Mouse (Mus musculus) heart, embryonic 11.5 days (tissue): Measurements from ENCODE around the gene Frem2. TPM values are rescaled to one million over a fixed set of nuclear protein-coding genes. Genes with fewer than 3 reads are reported as not detected.
A peak's percentile ranks its signal among the peaks of the same experiment; 100 is the strongest.

Experiments used
- ATAC-seq: fragments of 200-750 bp; cut with Nextera tagmentation; replicated peaks from 2 replicates; pipeline ENCODE4 v1.8.0; 2017; ENCODE audit warnings: moderate library complexity; ENCODE audit not compliant: insufficient number of reproducible peaks, low FRiP score, low TSS enrichment
- H3K27ac ChIP-seq: fragments of 300-500 bp; sonication (generic); 2 replicates; pipeline ENCODE4 v1.5.1; 2014; ENCODE audit warnings: mild to moderate bottlenecking, low read depth, low read length
- H3K27me3 ChIP-seq: fragments of 300-500 bp; sonication (generic); 2 replicates; pipeline ENCODE4 v1.6.1; 2014; ENCODE audit warnings: mild to moderate bottlenecking, low read length, mixed read lengths; ENCODE audit not compliant: control insufficient read depth, insufficient read depth
- H3K36me3 ChIP-seq: fragments of 300-500 bp; sonication (generic); 2 replicates; pipeline ENCODE4 v1.6.1; 2014; ENCODE audit warnings: mild to moderate bottlenecking, low read length, moderate library complexity, mixed read lengths; ENCODE audit not compliant: control insufficient read depth, insufficient read depth
- H3K4me1 ChIP-seq: fragments of 300-500 bp; sonication (generic); 2 replicates; pipeline ENCODE4 v1.6.1; 2014; ENCODE audit warnings: low read length; ENCODE audit not compliant: control insufficient read depth, insufficient read depth
- H3K4me2 ChIP-seq: fragments of 300-500 bp; sonication (generic); 2 replicates; pipeline ENCODE4 v1.6.1; 2014; ENCODE audit warnings: mild to moderate bottlenecking, moderate library complexity
- H3K4me3 ChIP-seq: fragments of 300-500 bp; sonication (generic); 2 replicates; pipeline ENCODE4 v1.5.1; 2014; ENCODE audit warnings: low read depth, low read length
- H3K9ac ChIP-seq: fragments of 300-500 bp; sonication (generic); 2 replicates; pipeline ENCODE4 v1.6.1; 2014; ENCODE audit warnings: mild to moderate bottlenecking, low read depth, low read length, moderate library complexity
- H3K9me3 ChIP-seq: fragments of 300-500 bp; sonication (generic); replicated peaks from 2 replicates; pipeline ENCODE4 v1.6.1; 2016; ENCODE audit warnings: low read length; ENCODE audit not compliant: control insufficient read depth
- WGBS: fragments of 180-500 bp; shearing (Covaris S2); extraction: QIAGEN DNeasy Blood & Tissue Kit; methylation state at CpG from one replicate; pipeline ENCODE4 v1.1.7; 2014; ENCODE audit not compliant: insufficient replicate concordance; 5-methylcytosine and 5-hydroxymethylcytosine counted together
- polyA plus RNA-seq: library from polyadenylated mRNA; unstranded; fragments of >200 nt; fragmentation: Nextera tagmentation; extraction: Ambion mirVana; gene quantifications from 2 replicates; pipeline ENCODE4 v1.2.1, GENCODE M21; 2014

Gene Frem2
- polyA plus RNA-seq, 1 experiment from 2014 or later: 4.8 TPM

DNA sequence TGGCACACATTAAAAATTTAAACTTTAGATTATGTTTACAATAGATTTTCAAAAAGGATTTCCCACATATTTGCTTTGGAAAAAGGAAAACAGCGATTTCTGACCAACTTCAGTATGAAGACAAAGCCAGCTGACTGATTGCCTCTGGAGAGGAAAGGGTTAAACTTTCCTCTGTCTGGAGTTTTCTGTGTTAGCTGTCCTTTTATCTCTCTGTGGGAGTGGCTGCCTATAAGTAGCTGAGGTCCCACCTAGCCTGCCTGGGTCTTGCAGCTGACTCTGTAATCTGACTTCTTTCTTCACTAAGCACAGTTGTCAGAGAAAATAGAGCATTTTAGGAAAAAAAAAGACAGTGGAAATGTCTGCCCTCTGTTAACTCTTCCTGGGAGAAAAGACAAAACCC, 17.1 kb upstream of the Frem2 start:
- H3K27me3 ChIP-seq: no peaks in the 10 kb centered on the region
- H3K4me3 ChIP-seq: no peak overlapping the region
- H3K9me3 ChIP-seq: no peaks in the 10 kb centered on the region
- H3K27ac ChIP-seq: peak overlapping the region; percentile 17; the same call in 1 of the 2 replicates
- H3K9ac ChIP-seq: no peak overlapping the region
- 24% methylated on average over 1 of the region's 1 CpGs for WGBS
- H3K4me2 ChIP-seq: peak overlapping the region; percentile 32
- no peaks in the 10 kb centered on the region for H3K36me3 ChIP-seq
- no peak for ATAC-seq
- H3K4me1 ChIP-seq: peaks cover 14% of the 10 kb centered on the region

- Histone ChIP-seq H3K36me3 (no peaks in the 10 kb centered on the region), H3K27ac (no peak overlapping the region), H3K9ac (no peak overlapping the region), H3K4me3 (no peak overlapping the region), H3K9me3 (no peaks in the 10 kb centered on the region), H3K4me1 (peaks cover 12% of the 10 kb centered on the region), H3K4me2 (no peak overlapping the region), H3K27me3 (no peaks in the 10 kb centered on the region)
- ATAC-seq: no peak
- 76% methylated on average over 2 of the region's 2 CpGs for WGBS
Measured at GRCm38 (mm10) chr3:53669736-53670135, 12.6 kb upstream of the Frem2 start.

- 0 out of 2 replicates have a peak, but pooled peaks cover 3% of the 10 kb centered on the region for H3K9me3 ChIP-seq
- peaks cover 13% of the 10 kb centered on the region; the same call in 1 of the 2 replicates for H3K27me3 ChIP-seq
- H3K4me2 ChIP-seq: peak overlapping the region; percentile 99
- peak overlapping the region; percentile 39; the same call in 1 of the 2 replicates for H3K9ac ChIP-seq
- no peaks in the 10 kb centered on the region; the same call in 1 of the 2 replicates for H3K36me3 ChIP-seq
- peaks cover 6% of the 10 kb centered on the region; the same call in 1 of the 2 replicates for H3K4me1 ChIP-seq
- H3K4me3 ChIP-seq: peak overlapping the region; percentile 60
- WGBS: under 1% methylated on average over 21 of the region's 21 CpGs
- H3K27ac ChIP-seq: peak overlapping the region; percentile 35; the same call in 1 of the 2 replicates
- no peak for ATAC-seq
Measured at GRCm38 (mm10) chr3:53657744-53658534, 784 bp upstream of the Frem2 start.

DNA sequence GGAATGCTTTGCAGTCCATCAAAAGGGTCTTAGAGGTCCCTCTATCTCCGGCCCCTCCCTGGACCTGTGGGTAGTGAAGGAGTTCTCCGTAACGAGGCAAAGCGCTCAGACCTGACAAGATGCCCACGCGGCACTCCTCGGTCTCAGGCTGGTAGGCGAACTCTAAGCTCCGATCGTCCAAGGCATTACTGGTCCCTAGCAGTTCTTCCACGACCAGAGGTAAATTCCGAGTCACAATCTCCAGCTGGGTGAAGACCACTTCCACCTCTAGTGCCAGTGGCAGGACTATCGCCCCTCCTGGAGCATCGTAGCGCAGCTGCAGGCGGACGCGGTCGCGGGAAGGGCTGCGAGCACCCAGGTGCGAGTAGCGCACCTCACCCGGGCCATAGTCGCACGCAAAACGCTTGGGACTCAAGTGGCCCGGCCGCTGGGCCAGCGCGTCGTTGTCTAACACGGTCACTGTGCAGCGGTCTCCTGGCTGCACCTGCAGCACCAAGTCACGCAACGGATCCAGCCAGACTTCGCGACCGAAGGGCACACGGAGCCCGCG, 752 bp downstream of the Frem2 start:
- peaks cover 13% of the 10 kb centered on the region; the same call in 1 of the 2 replicates for H3K27me3 ChIP-seq
- H3K9ac ChIP-seq: peak overlapping the region; percentile 70
- H3K9me3 ChIP-seq: 0 out of 2 replicates have a peak, but pooled peaks cover 3% of the 10 kb centered on the region
- ATAC-seq: peak; percentile 3; the same call in 1 of the 2 replicates
- H3K4me2 ChIP-seq: peak overlapping the region; percentile 99
- H3K4me3 ChIP-seq: peak overlapping the region; percentile 60
- WGBS: 2% methylated on average over 42 of the region's 42 CpGs
- H3K36me3 ChIP-seq: no peaks in the 10 kb centered on the region; the same call in 1 of the 2 replicates
- peaks cover 6% of the 10 kb centered on the region; the same call in 1 of the 2 replicates for H3K4me1 ChIP-seq
- H3K27ac ChIP-seq: no peak overlapping the region

DNA sequence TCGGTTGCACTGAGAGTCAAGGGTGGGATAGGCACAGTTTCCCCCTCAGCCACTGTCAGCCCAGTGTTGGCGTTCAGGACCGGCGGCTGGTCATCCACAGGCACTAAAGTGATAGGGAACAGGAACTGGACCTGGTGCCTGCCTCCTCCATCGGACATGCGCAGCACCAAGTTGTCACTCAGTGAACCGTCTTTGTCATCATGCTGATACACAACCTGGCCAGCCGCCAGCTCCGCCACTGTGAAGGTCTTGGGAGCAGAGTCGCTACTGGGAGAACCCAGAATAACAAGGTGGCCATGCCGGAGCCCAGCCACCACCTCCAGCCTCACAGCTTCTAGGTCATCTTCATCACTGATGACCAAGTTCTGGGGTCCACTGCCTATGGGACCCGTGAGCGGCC, 1.8 kb downstream of the Frem2 start:
- Histone ChIP-seq H3K4me3 (peak overlapping the region; percentile 60; the same call in 1 of the 2 replicates), H3K27ac (no peak overlapping the region), H3K27me3 (peaks cover 13% of the 10 kb centered on the region; the same call in 1 of the 2 replicates), H3K9ac (no peak overlapping the region), H3K36me3 (no peaks in the 10 kb centered on the region; the same call in 1 of the 2 replicates), H3K4me1 (peaks cover 6% of the 10 kb centered on the region; the same call in 1 of the 2 replicates), H3K4me2 (peak overlapping the region; percentile 99; the same call in 1 of the 2 replicates), H3K9me3 (0 out of 2 replicates have a peak, but pooled peaks cover 3% of the 10 kb centered on the region)
- ATAC-seq: no peak
- 70% methylated on average over 13 of the region's 13 CpGs for WGBS

DNA sequence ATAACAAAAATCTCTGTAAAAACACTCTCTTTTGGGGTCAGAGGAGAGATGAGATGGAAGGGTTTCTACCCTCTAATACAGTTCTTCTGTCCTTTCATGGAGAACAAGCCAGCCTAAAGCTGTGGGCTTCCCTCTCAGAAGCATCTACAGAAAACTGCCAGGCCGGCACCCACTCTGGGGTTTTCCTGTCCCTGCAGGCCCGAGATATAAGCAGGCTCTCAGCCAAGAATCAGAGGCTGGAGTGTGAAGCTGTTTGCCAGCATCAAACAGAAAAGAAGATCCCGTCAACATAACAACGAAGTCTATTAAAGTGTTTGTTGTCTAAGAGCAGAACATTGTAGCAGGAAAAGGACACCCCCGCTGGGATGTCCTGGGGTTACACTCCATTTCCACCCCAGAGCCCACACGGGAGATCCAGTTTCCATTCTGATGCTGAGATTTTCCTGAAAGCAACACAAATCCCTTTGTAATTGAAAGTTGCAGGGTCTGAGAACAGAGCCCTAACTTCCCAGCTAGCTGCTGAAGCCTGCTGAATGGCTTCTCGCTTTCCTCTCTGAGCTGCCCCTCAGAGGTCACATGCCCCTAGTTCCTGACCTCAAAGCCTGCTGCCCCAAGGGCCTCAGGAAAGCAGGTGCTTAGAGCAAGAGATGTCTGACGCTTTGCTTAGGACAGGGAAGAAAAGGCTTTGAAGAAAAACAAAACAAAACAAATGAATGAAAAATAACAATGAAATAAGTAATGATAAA, 7.0 kb downstream of the Frem2 start:
- 7% methylated on average over 8 of the region's 8 CpGs for WGBS
- no peaks in the 10 kb centered on the region; the same call in 1 of the 2 replicates for H3K36me3 ChIP-seq
- no peak overlapping the region for H3K4me3 ChIP-seq
- peak overlapping the region; percentile 45 for H3K4me2 ChIP-seq
- peak overlapping the region; percentile 39; the same call in 1 of the 2 replicates for H3K9ac ChIP-seq
- ATAC-seq: no peak
- H3K4me1 ChIP-seq: peaks cover 3% of the 10 kb centered on the region; the same call in 1 of the 2 replicates
- peak overlapping the region; percentile 62 for H3K27ac ChIP-seq
- 0 out of 2 replicates have a peak, but pooled peaks cover 3% of the 10 kb centered on the region for H3K9me3 ChIP-seq
- H3K27me3 ChIP-seq: peaks cover 3% of the 10 kb centered on the region; the same call in 1 of the 2 replicates

- Histone ChIP-seq H3K27me3 (no peaks in the 10 kb centered on the region), H3K4me2 (no peak overlapping the region), H3K4me3 (no peak overlapping the region), H3K9me3 (0 out of 2 replicates have a peak, but pooled peaks cover 3% of the 10 kb centered on the region), H3K27ac (no peak overlapping the region), H3K4me1 (peaks cover 3% of the 10 kb centered on the region; the same call in 1 of the 2 replicates), H3K36me3 (no peaks in the 10 kb centered on the region; the same call in 1 of the 2 replicates), H3K9ac (no peak overlapping the region)
- 34% methylated on average over 4 of the region's 4 CpGs for WGBS
- ATAC-seq: no peak
Measured at GRCm38 (mm10) chr3:53649425-53649824, 7.7 kb downstream of the Frem2 start.

GRCm38 (mm10) chr3:53648902-53649301, 8.3 kb downstream of the Frem2 start:
- Histone ChIP-seq H3K36me3 (no peaks in the 10 kb centered on the region; the same call in 1 of the 2 replicates), H3K4me2 (no peak overlapping the region), H3K4me1 (peaks cover 3% of the 10 kb centered on the region; the same call in 1 of the 2 replicates), H3K9me3 (0 out of 2 replicates have a peak, but pooled peaks cover 3% of the 10 kb centered on the region), H3K9ac (no peak overlapping the region), H3K27me3 (no peaks in the 10 kb centered on the region), H3K4me3 (no peak overlapping the region), H3K27ac (no peak overlapping the region)
- 84% methylated on average over 4 of the region's 4 CpGs for WGBS
- ATAC-seq: no peak
